Mouse (Mus musculus): ENCODE results near the gene Kif1a.

The Kif1a gene

DNA sequence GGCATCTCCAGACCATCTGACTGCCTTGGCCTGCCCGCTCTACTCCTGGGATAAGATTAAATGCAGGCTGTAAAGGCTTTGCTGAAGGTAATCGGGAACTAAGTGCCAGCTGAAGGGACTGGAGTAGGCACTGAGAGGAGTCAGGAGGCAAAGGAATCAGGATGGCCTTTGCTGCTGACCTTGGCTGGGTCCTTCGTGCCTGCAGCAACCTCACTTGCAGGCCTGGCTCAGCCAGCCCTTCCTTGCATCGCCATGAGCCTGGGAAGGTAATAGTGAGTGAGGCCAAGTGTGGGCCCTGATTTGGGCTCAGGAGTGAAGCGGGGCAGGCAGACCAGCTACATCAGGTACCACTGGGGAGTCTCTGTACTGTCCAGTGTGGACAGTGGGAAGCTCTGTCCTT lies 2.8 kb downstream of the Kif1a start:
- in situ Hi-C loops (cut with MboI, MseI) = no loop called here

DNA sequence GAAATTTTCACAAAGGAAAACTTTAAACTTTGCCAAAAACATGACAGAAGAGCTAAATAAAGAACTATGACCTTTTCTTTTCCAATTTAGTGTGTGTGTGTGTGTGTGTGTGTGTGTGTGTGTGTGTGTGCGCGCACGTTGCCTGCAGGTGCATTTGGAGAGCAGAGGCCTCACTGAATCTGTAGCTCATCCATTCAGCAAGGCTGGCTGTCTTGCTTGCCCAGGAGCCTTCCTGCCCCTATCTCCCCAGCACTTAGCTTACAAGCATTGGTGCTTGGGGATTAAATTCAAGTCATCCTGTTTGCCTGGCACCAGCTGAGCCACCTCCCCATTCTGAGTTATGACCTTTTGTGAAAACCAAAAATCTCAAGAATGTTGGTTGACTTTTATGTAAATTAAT lies 9.2 kb downstream of the Kif1a start:
- in situ Hi-C loops (cut with MboI, MseI) = no loop called here

DNA sequence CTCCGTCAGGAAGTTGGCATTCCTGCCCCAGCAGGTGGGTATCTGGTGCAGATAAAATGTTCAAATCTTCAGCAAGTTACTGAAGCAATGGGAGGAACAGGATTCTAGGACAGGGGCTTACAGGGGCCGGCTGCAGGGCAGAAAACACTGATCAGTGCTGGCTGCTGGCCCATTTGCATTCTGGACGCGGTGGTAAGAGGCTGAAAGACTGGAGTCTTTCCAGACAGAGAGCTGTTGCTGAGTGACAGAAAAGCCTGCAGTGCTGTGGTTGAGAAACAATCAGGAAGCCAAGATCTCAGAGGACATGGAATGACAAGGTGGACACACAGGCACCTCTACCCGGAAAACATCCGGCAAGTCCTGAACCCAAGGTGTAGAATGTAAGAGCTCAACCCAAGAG lies 16.6 kb downstream of the Kif1a start:
- in situ Hi-C loops (cut with MboI, MseI) = no loop called here

DNA sequence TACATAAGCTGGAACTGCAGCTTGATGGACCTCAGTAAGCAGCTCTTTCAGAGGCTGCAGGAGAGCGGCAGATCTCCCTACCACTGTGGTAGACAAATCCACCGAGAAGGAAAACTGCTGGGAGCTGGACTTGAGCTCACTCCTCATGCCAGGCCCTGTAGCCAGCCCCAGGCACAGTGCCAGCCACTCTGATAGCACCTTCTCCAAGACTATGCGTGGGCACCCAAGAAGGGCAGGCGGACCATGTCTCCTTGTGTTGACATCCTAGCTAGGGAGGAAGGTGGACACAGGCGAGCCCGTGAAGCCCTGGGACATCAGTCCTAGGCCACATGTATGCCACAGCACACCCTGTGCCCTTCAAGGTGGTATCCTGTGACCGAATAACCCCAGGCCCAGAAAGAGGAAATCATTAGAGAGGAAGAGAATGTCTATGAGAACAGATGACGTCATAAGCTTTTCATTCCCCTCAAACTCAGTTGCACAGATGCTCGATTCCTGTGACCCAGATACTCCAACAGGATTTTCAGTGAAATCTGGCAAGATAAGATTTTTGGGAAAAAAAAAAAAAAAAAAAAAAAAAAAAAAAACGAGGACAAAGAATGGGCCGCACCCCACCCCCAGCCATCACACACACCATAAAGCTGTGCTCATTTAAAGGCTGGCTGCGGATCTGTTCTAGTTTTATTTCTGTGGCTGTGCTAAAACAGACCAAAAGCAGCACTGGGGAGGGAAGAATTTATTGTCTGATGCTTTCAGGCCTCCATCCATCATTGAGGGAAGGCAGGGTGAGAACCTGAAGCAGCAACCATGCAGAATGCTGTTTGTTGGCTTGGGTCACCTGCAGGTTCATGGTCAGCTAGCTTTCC lies 18.1 kb downstream of the Kif1a start:
- in situ Hi-C loops (cut with MboI, MseI) = no loop called here

DNA sequence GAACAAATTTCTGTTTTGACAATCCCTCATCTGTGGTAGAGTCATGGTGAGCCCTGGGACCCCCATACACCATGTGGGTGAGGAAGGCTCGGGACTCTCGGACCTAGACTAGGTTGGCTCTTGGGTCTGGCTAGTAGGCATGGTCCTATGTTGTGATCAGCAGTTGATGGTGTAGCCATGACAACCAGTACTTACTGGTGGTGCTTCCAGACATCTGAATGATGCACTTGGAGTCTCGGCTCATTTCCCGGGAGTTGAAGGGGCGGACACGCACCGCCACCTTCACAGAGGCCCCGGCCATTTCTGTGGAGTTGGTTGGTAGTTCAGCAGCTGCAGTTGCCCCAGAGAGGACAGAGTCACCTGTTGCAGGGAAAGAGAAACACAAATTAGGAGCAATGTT lies 19.6 kb downstream of the Kif1a start:
- in situ Hi-C loops (cut with MboI, MseI) = no loop called here

DNA sequence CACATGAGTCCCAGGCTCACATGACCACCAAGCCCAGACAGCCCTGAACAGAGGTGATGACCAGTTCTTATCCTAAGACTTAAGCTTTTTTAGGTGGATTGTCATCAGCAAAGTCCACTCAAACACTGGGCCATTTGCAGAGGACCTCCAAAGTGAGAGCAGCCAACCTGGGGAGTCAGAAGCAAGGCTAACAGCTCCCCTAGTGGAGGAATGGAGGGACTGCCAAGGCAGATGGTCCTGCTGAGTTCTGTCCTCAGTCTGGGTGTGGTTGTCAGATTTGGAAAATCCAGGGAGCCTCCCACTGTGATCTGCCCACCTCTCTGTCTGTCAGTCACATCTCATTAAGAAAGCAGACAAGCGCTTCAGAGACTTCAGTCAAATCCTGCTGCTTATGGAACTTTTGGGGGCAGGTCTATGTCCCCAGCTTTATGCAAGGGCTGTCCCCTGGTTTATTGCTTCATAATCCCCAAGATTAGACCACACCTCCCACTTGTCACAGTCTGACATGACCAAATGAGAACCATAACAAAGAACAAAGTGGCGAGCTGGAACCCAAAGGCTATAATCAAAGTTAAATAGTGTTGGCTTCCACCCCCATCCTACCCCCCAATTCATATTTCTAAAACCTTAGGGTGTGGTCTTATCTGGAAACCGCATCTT lies 20.7 kb downstream of the Kif1a start:
- in situ Hi-C loops (cut with MboI, MseI) = no loop called here

DNA sequence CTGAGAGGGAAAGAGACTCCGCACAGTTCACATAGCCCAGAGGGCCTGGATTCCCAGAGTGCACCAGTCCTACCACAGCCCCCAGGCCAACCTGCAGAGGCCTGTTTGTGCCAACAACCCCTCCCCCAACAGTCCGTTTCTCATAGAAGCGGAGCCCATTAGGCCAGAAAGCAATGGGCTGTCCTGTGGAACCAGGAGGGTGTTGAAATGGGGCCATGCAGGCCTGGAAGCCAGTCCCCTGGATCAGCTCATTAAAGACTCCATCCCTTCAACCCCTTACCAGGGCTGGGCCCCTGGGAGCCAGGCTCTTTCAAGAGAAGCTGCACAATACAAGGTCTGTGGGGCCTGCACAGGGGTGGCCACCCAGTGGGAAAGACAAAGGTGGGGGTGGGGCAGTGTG lies 22.1 kb downstream of the Kif1a start:
- in situ Hi-C loops (cut with MboI, MseI) = no loop called here

DNA sequence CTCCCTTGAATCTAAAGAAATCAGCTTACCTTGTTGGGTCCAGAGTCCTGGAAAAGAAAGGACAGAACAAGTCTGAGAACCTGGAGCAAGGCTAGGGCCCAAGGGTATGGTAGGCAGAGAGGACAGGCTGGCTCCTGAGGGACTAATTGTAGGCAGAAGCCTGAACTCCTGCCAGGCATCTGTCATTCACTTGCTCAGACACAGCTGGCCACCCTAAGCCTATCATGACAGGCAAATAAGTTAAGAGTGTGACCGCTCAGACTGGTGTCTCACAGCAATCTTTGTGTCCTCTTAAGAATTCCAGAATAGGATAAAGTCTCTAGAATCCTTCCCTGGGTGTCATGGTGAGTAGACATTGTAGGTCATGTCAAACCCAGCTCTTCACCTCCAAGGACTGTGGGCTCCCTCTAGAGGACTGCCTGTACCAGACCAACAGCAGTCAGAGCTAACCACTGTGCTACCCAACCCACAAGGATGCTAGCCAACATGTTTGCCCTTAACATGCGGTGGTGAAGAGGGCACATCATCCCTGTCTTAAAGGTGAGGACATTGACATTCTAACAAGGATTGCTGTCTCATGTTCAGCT lies 29.4 kb downstream of the Kif1a start:
- in situ Hi-C loops (cut with MboI, MseI) = no loop called here

DNA sequence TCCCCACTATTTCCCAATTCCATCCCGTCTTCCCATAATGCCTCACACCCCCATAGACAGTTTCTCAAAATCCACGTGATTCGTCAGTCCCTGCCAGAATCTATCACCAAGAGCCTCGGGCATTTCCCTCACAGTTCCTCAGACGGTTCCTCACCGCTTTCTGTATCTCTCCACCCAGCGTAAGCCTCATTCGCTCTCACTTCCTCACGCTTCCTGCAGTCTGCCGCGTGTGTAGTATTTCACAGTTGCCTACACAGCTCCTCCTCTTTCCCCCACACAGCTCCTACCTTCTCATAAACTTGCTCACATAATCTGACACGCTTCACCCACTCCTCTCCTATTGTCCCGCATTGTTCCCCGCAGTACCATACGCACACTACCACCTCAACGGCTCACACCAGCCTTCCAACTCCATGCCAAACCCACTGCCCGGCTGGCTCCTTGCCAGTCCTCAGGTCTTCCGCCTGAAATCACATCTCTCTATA lies 30.2 kb downstream of the Kif1a start:
- in situ Hi-C loops (cut with MboI, MseI) = no loop called here

DNA sequence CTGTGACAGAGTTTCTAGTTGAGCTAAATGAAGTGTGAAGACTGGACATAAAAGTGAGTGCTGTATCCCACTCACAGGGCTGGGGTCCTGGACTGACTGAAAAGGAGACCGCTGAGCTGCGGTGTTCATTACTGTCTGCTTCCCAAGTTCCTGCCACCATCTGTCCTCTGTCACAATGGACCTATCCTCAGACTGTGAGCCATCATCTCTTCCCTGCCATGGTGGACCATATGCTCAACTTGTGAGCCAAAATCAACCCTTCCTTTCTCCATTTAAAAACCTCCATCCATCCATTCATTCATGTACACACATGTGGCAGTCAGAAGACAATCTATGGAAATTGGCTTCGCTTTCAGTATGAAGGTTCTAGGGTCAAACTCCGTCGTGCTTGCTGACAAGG lies 30.9 kb downstream of the Kif1a start:
- in situ Hi-C loops (cut with MboI, MseI) = no loop called here

DNA sequence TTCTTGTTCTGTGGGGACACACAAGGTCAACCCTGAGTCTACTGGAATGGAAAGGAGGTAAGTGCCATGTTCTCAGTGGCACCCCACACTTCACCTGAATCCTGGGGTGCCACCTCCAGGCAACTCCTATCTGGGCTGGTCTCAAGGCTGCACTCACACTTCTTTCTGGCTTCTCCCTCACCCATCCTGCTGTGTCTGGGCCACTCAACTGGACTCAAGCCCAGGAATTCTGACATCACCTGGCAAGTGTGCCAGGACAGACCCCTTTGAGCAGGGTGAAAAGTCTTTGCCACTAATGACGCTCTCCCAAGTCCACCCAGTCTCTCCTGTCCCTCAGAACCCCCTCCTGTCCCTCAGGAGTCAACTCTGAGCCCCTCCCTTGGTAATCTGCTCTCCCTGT lies 33.2 kb downstream of the Kif1a start:
- in situ Hi-C loops (cut with MboI, MseI) = no loop called here

DNA sequence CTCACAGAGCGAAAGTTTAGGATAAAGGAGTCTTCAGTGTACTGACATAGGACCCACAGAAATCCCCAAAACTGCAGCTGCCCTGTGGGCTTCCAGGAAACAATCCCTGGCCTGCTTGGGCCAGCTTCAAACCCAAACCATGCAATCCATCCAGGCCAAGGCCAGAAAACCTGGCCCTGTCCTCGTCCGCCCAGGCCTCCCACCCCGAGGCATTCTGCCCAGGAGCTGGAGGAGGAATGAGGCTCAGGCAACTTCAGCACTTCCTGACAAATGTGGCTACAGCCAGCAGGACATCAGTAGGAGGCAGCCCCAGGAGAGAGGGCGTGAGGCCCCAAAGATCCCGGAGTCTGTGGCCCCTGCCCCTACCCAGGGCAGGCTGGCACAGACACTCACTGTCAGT lies 36.1 kb downstream of the Kif1a start:
- in situ Hi-C loops (cut with MboI, MseI) = no loop called here

DNA sequence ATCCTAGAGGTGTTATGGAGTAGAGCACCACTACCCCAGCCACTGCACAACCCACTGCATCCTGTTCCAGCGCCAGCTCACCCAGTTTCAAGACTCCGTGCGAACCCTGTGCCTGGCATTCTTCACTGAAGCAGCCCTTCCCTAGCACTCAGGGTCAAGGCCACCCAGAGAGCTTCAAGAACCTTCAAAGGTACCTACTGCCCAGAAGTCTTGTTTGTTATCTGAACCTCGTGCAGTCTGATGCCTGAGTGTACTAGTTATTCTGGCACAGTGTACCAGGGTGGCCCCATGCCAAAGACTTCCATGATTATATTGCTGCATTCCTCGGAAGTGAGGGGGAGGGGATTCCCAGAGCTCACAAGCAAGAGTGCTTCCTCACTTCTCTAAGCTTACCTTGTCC lies 38.1 kb downstream of the Kif1a start:
- in situ Hi-C loops (cut with MboI, MseI) = no loop called here

DNA sequence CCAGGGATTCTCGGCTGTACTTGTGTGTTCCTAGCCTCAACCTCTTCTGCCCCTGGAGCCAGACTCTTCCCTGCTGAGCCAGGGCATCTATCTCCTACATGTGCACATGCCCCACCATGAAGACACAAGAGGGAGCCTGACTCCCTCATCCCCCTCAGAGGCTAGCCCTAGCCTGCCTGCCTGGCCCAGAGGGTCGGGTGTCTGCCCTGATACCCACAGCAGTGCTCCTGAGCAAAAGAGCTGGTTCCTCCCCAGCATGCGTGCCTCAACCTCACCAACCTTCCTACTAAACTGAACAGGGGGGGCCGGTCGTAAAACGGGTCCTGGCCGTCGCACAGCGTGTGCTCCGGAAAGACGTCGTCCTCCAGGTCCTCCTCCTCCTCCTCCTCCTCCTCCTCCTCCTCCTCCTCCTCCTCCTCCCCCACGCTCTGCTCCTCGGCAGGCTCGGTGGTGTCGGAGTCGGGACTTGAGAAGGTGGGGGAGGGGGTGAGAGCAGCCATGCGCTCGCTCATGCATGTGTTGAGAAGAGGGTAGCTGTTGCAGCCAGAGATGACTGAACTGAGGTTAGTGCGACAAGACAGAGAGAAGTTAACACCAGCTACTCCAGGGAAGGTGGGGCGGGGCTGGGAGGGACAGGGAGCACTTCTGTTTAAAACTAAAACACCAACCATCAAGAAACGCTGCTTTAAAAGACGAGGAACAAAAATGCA lies 50.5 kb downstream of the Kif1a start:
- in situ Hi-C loops (cut with MboI, MseI) = no loop called here

DNA sequence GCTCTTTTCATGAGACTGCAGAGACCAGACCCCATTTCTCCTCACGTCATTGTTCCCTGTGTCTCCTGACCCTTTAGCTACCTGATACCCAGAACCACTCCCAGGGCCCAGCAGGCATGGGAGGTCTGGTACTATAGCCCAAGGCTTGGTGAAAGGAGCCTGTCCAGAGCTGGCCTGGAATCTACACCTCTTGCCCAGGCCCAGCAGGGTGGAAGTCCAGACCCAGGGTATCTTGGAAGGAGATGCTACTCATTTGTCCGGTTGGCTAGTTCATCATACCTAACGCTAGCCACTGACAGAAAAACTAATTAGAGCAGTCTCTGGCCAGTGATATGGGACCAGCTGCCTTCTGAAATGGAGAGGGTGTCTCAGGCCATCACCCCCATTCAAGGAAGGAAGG lies 51.7 kb downstream of the Kif1a start:
- in situ Hi-C loops (cut with MboI, MseI) = no loop called here

DNA sequence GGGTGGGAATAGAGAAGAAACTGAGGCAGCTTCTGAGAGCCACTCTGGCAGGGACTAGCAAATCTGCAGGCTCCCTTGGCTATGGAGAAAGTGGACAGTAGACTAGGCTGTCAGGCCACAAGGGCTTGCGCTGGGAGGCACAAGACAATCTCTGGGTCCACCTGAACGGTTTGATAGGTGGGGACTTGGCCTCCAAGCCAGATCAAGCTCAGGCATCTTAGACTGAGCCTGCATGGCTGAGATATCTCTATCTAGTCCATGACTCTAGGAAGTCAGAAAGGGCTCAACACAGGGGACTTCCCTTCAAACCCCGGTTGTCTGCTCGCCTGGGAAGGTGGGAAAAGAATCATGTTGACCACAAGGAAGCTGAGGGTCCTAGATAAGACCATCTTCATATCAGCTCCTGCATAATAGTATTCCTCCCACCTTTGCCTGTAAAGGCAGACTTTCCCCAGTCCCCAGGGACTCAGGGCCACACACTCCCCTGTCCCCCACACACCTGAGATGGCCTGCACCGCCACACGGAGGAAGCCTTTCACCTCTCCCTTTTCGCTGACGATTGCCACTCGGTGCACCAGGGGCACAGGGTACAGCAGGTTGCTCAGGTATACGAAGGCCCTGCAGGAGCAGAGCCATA lies 55.5 kb downstream of the Kif1a start:
- in situ Hi-C loops (cut with MboI, MseI) = no loop called here

DNA sequence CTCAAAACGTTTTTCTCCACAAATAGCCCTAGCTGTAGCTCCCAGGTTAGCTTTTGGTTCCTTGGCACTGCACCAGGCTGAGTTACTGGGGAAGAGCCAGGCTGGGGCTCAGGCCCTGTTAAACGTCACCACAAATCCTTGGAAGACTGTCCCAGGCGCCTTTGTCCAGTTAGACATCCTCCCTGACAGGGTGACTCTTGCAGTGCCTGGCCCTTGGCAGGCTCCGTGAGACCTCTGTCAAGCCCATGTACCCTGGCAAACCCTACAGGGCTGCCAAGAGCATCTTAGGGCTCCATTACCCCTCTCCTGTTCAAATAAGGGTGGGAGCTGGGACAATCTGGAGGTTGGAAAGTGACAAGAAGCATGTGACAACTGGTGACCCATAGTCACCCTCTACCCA lies 65.8 kb downstream of the Kif1a start:
- in situ Hi-C loops (cut with MboI, MseI) = no loop called here

DNA sequence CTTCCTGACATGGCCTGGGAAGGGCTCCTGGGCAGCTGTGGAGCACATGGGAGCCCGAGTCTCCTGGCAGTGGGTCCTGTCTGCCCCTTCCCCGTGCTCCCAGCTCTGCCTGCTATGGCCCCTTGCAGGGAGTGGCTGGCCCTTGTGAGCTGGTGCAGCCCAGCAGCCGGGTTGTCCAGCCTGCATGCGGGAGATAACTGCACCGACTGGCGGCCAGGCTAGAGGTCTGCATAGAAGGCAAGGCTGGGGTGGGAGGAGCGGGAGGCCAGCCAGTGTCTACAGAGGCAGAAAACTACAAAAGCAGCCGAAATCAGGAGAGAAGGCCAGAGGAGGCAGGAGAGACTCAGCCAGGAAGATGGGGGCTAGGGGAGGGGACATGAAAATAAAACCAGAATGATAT lies 67.8 kb downstream of the Kif1a start:
- in situ Hi-C loops (cut with MboI, MseI) = no loop called here

DNA sequence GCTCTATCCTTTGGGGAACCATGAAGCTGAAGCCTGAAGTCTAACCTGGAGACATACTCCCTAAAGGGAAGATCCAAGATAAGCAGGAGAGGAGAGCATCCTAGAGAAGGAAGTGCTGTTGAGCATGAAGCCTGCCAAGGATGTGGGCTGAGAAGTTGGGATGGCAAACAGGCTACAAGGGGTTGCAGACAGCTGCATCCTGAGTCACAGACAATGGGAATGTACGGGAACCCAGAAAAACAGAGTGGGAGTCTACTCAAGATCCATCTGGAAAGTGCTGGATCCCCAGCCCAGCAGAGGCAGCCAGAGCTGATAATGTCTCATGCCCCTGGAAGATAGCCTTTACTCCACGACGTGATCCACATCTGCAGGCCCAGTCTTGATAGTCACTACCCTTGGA lies 70.6 kb downstream of the Kif1a start:
- in situ Hi-C loops (cut with MboI, MseI) = no loop called here

DNA sequence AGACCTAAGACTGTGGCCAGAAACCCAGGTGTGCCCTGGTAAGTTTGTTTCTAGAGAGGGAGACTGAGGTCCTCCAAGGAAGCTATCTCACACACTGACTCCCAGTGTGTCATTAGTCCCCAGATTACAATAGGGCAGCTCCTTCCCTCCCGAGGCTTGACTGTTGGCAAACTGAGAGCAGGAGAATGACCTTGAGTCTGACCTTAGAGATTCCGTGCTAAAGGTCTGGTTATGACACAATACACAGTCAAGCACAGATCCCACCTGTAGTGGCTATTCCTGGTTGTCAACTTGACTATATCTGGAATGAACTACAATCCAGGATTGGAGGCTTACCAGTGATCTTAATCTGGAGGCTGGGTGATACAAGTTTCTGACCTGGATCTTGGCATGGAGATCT lies 71.7 kb downstream of the Kif1a start:
- in situ Hi-C loops (cut with MboI, MseI) = no loop called here

DNA sequence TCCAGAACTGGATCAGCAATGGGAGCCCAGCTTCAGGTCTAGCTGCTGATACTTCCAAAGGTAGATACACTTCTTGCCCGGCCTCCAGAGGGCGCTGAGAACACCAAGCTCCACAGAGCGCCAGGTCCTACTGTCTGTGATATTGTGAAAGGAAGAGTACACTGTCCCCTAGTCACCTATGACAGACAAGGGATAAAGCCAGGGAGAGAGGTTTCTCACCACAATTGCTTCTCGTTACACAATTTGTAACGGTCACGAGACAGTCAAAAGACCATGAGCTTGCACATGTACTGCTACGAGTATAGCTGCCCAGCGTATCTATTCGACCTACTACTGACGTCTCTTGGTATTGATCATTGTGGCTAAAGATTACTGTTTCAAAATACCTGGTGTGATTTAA lies 72.4 kb downstream of the Kif1a start:
- in situ Hi-C loops (cut with MboI, MseI) = no loop called here

DNA sequence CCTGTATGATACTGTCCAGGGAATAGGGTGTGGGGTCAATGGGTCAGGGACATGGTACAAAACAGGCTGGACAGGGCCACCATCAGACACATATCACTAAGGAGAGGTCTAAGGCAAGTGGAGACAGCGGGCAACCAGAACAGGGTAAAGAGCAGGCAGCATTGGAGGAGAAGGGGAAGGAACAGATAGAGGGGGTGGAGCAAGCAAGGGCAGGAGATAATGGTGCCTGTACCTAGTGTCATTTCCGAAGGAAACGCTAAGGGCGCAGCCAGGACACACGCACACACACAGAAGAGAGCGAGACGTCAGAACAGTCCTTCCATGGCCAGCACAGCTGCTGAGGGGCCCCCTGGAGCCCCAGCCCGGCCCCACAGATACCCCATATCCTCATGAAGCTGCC lies 75.2 kb downstream of the Kif1a start:
- in situ Hi-C loops (cut with MboI, MseI) = no loop called here
